Mouse (Mus musculus): ENCODE data around the gene Hist1h4b.

Hist1h4b gene

DNA sequence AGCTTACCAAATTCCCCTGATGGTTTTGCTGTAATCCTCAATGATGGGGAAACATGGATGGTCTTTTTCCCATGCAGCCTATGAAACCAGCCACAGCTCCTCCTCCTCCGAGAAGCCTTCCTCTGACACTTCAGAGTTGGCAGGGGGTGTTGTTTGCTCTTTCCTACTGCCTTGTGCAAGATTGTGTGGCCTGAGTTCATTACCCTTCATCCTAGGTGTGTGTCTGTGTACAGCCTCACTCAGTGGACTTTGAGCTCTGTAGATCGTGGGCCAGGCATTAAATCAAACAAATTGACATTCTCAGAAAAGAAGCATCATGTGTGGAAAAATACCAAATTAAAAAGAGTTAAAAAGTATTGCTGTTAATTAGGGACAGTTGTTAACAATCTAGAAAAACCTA is 47.7 kb downstream of the Hist1h4b start:
- no peak for DNase-seq (ENCODE audit: low spot score)

DNA sequence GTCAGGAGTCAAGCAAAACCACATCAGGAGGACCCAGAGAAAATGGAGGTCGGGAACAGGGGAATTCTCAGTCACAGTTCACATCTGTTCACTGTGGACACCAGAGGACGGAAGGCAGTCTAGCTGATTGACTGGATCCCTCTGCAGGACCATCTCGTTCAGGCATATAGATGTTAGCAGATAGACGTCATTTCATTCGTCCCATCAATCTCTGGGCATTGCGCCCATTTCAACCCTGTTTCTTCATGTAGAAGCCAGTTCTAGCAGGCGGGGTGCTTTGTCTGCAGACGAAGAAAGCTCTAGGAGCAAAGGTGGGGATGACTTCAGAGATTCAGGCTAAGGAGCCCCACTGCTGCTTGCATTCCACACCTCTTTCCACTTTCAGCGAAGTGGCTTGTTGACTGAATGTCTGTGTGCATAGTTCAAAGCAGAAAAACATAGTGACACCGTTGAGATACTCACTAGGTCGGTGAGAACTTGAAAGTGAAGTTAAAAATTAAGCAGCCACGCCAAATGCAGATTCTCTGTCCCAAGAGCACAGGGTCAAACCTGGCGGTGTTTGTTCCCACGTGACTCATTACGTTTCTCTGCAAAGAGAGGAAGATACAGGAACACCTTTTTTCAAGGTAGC is 49.7 kb downstream of the Hist1h4b start, which contains the start of gene Slc17a2:
Slc17a2 (plus strand) TSS at position 572 of the 631 bp plus-strand sequence.
- DNase-seq (ENCODE audit: low spot score), result no peak

Data from retina, embryonic 14.5 days (tissue).